Mouse (Mus musculus) cerebellum, adult 9-10 months (tissue): Measurements from ENCODE around the gene Shmt2.

Experiments
- DNase-seq: peaks from one replicate; pipeline ENCODE4 v3.0.0; 2022

Shmt2 gene

GRCm38 (mm10) chr10:127531548-127531947, 9.3 kb upstream of the Shmt2 start:
- DNase-seq = no peak

GRCm38 (mm10) chr10:127530945-127531344, 8.7 kb upstream of the Shmt2 start:
- no peak for DNase-seq

GRCm38 (mm10) chr10:127527481-127527880, 5.2 kb upstream of the Shmt2 start:
- DNase-seq = no peak

DNA sequence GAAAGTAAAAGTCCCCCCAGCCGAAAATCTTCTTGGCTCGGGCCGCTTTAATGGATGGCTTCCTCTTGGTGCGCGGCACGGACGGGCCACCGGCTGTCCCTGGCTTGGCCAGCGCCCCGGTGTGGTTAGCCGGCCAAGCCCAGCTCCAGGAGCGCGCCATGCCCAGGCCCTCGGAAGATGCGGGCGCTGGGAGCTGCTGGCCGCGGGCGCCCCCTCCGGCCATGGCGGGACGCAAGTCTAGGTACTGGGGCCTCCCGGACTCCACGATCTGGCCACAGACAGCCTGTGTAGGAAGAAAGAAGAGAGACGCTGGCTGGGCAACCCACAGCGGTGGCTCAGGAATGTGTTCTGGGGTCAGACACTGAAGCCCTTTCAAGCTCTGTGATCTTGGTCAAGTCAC, 4.4 kb upstream of the Shmt2 start:
- DNase-seq = no peak

GRCm38 (mm10) chr10:127526048-127526447, 3.8 kb upstream of the Shmt2 start:
- no peak for DNase-seq

GRCm38 (mm10) chr10:127524646-127525255, 2.5 kb upstream of the Shmt2 start:
- no peak for DNase-seq

GRCm38 (mm10) chr10:127521611-127522080, 598 bp downstream of the Shmt2 start:
- DNase-seq = no peak

- no peak for DNase-seq
Measured at GRCm38 (mm10) chr10:127520714-127521357, 1.4 kb downstream of the Shmt2 start.

DNA sequence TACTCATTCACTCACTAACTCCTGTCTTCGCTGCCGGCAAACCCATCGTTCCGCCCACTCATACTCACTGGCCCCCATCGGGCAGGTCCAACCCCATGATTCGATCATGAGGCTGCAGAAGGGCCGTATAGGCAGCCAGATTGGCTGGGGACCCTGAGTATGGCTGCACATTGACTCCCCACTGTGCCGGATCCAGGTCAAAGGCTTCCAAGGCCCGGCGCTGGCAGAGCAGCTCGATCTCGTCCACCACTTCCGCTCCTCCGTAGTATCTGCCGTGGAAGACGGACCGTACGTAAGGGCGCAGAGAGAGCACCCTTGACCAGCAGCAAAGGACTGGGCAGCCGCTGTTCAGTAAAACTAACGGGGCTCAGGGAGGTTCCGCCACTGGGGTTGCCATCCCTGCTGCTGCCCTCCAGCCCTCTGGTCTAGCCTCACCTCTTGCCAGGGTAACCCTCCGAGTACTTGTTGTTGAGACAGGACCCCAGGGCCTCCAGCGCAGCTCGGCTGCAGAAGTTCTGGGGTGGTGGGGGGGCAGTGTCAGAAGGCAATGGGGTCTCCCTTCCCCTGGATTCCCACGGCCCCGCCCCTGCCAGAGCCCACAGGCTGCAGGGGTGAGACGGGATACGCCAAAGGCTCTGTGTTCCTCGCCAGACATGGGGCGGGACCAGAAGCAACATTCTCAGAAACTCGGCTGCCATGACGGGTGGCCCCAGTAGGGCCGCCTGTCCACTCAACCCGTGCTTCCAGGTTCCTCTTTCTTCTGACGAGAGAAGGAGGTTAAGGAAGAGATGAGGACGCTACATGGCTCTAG, 2.1 kb downstream of the Shmt2 start:
- no peak for DNase-seq

- DNase-seq = no peak
Measured at GRCm38 (mm10) chr10:127519041-127519701, 3.1 kb downstream of the Shmt2 start.

GRCm38 (mm10) chr10:127517941-127518340, 4.3 kb downstream of the Shmt2 start:
- no peak for DNase-seq

- DNase-seq = no peak
Measured at GRCm38 (mm10) chr10:127516576-127517260, 5.5 kb downstream of the Shmt2 start.

DNA sequence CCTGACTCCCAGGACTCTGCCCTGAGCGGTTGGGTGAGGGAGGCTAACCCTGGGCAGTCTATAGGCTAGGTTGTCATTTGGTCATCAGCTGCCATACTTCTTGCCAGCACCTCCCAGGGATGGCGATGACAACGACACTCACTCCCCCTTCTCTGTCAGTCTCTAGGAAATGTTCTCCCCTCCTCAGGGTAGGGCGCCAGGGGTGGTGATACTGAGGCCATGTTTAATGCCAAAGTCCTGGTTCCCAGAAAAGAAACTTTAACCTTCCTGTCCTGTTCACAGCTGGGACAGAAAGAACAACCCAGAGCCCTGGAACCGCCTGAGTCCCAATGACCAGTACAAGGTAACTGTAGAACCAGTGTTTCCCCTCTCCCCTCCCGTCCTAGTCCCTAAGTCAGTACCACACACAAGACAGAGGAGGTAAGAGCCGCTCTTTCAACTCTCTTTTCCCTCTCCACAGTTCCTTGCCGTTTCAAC, 6.2 kb downstream of the Shmt2 start:
- DNase-seq = no peak

- no peak for DNase-seq
Measured at GRCm38 (mm10) chr10:127515271-127515982, 6.8 kb downstream of the Shmt2 start.

GRCm38 (mm10) chr10:127514764-127515163, 7.5 kb downstream of the Shmt2 start, which contains the start of gene Ndufa4l2:
Gene Ndufa4l2 (plus strand): TSS chr10:127514967.
- no peak for DNase-seq

DNA sequence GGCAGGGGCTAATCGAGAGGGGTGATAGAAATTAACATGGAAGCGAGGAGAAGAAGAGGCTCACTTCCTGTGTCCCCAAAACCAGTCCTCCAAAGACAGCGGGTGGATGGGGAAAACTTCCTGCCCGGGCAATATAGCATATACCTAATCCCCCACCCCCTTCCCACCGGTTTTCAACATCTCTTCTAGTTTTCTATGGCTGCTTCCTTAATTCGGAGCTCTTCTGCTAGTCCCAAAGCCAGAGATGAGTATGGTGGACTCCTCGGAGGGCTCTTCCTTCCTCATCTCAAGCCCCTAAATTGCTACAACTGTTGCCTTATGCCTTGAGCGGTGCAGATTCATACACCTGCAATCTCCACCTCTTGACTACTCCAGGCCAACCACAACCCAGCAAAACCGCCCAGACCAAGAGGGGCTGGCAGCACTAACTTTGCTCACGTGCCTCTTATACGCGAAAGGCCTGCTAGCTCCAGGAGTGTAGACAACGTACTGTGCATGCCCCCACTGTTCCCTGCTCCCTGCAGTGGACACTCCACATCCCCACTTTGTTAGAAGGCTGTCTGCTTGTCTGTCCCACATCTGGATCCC, 8.0 kb downstream of the Shmt2 start:
- no peak for DNase-seq

GRCm38 (mm10) chr10:127513501-127514091, 8.6 kb downstream of the Shmt2 start:
- no peak for DNase-seq

- DNase-seq = peak; percentile 98
Measured at GRCm38 (mm10) chr10:127512813-127513212, 9.4 kb downstream of the Shmt2 start.

- DNase-seq = no peak
Measured at GRCm38 (mm10) chr10:127512307-127512666, 10.0 kb downstream of the Shmt2 start.

DNA sequence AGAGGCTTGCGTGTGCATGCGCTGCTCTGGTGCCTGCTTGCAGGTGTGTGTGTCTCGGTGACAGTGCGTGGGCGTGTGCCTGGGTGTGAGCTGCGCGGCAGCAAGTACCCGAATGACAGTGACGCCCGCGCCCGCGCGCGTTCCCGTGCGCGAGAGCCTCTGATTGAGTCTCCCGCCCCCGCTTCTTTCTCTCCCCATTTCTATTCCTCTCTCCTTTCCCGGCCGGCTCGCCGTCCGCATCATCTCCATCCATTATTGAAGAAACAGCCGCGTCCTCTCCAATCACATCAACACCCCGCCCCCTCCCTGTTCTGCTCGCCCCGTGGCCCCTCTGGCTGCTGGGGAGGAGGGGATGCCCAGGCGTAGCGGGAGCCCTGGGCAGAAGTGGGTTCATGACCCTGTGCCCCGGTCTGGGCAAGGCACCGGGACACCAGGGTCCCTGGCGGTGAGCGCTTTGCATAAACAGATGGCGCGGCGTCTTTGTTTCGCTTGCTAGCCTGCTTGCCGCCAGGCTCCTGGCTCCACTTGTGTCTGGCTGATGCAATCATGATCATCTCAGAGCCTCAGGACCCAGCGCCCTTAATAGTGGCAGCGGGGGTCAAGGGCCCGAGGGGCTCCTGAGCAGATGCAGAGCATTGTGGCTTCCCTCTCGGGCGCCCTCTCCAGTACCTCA, 10.5 kb downstream of the Shmt2 start:
- peak; percentile 91 for DNase-seq
